Mouse (Mus musculus) kidney, postnatal 14 days (tissue): ENCODE measurements at regions not wholly inside any gene's neighbourhood (a gene's known extent, or its start where the extent isn't known, plus 50 kb on each side); places are given as distances from the start of the nearest gene placed in this dataset.
A peak's percentile ranks its signal among the peaks of the same experiment; 100 is the strongest.
"Not testable (repeated sequence)": the region's sequence is repeated elsewhere in the genome, so short reads cannot be mapped to it uniquely, and the experiment has no call there.

Experiments
- DNase-seq: peaks from one replicate; pipeline ENCODE4 v3.0.0; 2022; ENCODE audit warnings: mixed read lengths

- no peak for DNase-seq
Measured at GRCm38 (mm10) chr8:113489436-113490107, 145.8 kb upstream of the Mon1b start.

- no peak for DNase-seq
Measured at GRCm38 (mm10) chr8:113490891-113491290, 144.5 kb upstream of the Mon1b start.

GRCm38 (mm10) chr8:113496896-113497295, 138.5 kb upstream of the Mon1b start:
- DNase-seq, result peak; percentile 17

GRCm38 (mm10) chr8:113502671-113503070, 132.7 kb upstream of the Mon1b start:
- no peak for DNase-seq

- DNase-seq, result no peak
Measured at GRCm38 (mm10) chr8:113512856-113513255, 122.5 kb upstream of the Mon1b start.

GRCm38 (mm10) chr8:113513886-113514730, 121.3 kb upstream of the Mon1b start:
- DNase-seq, result peak; percentile 10

- DNase-seq, result not testable (repeated sequence)
Measured at GRCm38 (mm10) chr8:113514731-113515375, 120.5 kb upstream of the Mon1b start.

- no peak for DNase-seq
Measured at GRCm38 (mm10) chr8:113516176-113516575, 119.2 kb upstream of the Mon1b start.

- DNase-seq, result no peak
Measured at GRCm38 (mm10) chr8:113517912-113518311, 117.5 kb upstream of the Mon1b start.

GRCm38 (mm10) chr8:113523561-113523960, 111.8 kb upstream of the Mon1b start:
- no peak for DNase-seq

- peak; percentile 20 for DNase-seq
Measured at GRCm38 (mm10) chr8:113531116-113531665, 104.2 kb upstream of the Mon1b start.

GRCm38 (mm10) chr8:113532881-113533280, 102.5 kb upstream of the Mon1b start:
- no peak for DNase-seq

- no peak for DNase-seq
Measured at GRCm38 (mm10) chr8:113541437-113541836, 94.0 kb upstream of the Mon1b start.

- DNase-seq, result no peak
Measured at GRCm38 (mm10) chr8:113542082-113542481, 93.3 kb upstream of the Mon1b start.

GRCm38 (mm10) chr8:113542713-113543112, 92.7 kb upstream of the Mon1b start:
- DNase-seq, result no peak

- no peak for DNase-seq
Measured at GRCm38 (mm10) chr8:113549200-113549599, 86.2 kb upstream of the Mon1b start.

GRCm38 (mm10) chr8:113551454-113552273, 83.7 kb upstream of the Mon1b start:
- DNase-seq, result no peak

GRCm38 (mm10) chr8:113552826-113553225, 82.6 kb upstream of the Mon1b start:
- no peak for DNase-seq

GRCm38 (mm10) chr8:113554700-113555455, 80.5 kb upstream of the Mon1b start:
- peak; percentile 13 for DNase-seq

- no peak for DNase-seq
Measured at GRCm38 (mm10) chr8:113556994-113557393, 78.4 kb upstream of the Mon1b start.

GRCm38 (mm10) chr8:113581098-113581497, 54.3 kb upstream of the Mon1b start:
- no peak for DNase-seq

- no peak for DNase-seq
Measured at GRCm38 (mm10) chr8:113581704-113582103, 53.7 kb upstream of the Mon1b start.
